Mouse (Mus musculus): ENCODE measurements around the gene Stk36.

Stk36 gene

DNA sequence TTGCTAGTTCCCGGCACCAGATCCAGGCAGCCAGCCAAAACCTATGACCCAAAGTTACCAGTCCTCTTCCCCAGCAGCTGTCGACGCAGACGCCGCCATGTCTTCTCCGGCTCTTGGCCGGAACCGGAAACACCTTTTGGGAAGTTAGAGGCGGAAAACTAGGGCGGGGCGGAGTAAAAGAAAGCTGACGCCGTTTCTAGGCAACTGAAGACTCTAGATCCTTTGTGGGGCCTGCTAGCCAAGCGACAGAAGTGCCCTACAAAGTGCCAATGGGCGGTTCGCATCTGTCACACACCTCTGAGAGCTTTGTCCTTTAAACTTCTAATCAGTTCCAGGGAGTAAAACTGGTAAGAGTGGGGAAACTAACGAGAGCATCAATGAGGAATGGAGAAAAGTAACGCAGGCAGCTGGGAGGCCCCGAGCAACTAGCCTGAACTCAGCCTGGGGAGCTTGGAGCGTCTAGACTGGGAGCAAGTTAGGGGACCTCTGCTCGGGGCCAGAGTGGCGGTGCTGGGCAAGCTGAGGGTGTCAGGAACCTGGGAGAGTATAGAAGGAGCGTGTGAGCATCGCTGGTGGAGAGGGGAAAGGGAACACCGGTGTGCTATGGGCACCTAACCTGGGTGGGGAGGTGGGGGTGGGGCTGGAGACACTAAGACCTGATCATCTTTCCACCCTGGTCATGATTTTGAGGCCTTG, at the start of gene Stk36, which contains the start of gene Rnf25:
TSS of gene Stk36 (plus strand) at position 179 of the 696 bp plus-strand sequence.
TSS of gene Rnf25 (minus strand) at position 131 of the 696 bp plus-strand sequence.
- DNase-seq (ENCODE audit: low spot score in 2 of 2) = peak; percentile 56 to 89

DNA sequence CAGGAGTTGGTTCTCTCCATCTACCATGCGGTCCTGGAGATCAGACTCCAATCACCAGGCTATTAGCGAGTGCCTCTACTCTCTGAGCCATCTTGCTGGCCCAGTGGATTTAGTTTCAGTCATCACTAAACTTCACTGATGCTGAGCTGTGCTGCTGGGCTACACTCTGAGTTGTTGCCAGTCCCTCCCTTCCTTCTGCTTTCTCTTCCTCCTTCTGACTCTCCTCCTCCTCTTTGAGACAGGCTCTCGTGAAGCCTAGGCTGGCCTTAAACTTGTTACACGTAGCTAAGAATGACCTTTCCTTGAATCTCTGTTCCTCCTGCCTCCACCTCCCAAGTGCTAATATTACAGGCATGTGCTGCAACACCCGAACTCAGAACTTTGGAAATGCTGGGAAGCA, 42.2 kb upstream of the Stk36 start:
- no peak for DNase-seq (ENCODE audit: low spot score in 2 of 2)

DNA sequence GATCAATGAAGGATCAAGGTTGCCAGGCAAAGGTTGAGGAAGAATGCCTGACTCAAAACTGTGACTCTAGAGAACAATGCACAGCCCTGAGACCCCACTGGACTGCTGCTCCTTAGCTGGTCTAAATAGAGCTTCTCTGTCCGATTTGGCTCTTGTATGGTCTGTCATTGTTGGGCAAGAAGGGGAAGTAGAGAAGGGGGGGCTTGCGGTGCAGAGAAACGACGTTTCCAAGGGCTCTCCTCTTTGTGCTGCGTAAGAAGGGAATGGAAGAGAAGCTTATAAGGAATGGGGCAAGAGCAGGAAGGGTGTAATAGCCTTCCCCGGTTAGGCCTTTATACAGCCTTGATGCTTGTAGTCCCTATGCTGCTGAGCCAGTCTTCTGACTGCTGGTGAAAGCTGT, 35.4 kb upstream of the Stk36 start:
- DNase-seq (ENCODE audit: low spot score in 2 of 2) = no peak

DNA sequence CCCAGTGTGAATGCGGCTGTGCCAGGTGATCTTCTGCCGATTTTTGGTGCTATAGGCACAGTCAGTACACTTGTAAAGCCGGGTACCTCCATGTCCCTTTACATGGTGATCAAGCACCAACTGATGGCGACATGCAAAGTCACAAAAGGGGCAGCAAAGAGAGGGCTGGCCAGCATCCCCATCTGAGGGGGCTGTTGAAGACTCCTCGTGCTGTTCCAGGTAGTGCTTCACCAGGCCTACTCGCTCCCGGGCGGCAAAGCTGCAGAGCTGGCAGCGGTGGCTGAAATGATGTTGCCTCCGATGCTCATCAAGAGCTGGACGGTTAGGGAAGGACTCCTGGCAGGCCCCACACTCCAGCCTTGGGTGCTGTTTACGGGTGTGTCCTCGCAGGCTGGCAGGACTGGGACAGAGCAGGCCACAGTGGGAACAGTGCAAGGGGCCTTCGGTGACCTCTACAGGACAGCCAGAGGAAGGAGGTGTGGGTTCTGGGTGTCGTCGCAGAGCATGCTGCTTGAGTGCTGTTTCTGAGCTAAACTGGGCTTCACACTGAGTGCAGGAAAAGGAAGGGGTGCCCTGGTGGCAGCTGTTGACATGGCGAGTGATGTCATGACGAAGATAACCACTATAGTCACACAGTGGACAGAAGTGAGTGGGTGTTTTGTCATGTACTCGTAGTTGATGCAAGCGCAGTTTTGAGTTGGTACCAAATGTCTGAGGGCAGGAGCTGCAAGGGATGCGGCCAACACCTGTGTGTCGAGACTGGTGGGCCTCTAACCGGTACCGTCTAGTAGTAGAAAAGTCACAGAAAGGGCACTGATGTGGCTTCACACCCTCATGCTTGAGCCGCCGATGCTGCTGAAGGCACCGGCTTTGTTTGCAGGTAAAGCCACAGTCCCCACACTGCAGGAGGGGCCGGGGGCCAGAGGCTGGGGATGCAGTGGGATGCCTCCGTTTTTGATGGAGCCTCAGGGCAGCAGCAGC, 31.2 kb upstream of the Stk36 start:
- DNase-seq (ENCODE audit: low spot score in 2 of 2) = no peak

DNA sequence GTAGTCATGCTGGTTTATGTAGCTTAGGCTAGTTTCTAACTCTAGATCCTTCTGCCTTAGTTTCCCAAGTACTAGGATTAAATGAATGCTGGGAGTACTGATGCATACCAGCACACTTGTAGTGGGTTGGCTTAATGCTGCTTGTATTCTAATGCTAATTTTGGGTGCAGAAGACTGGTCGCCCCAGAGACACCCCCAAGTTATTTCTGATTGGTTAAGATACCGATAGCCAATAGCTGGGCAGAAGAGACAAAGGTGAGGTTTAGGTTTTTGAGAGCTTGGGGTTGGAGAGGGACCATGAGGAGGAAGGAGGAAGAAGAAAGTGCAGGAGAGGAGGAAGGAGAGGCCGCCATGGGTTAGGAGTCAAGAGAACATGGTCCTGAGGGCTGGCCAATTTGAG, 18.6 kb upstream of the Stk36 start:
- no peak for DNase-seq (ENCODE audit: low spot score in 2 of 2)

DNA sequence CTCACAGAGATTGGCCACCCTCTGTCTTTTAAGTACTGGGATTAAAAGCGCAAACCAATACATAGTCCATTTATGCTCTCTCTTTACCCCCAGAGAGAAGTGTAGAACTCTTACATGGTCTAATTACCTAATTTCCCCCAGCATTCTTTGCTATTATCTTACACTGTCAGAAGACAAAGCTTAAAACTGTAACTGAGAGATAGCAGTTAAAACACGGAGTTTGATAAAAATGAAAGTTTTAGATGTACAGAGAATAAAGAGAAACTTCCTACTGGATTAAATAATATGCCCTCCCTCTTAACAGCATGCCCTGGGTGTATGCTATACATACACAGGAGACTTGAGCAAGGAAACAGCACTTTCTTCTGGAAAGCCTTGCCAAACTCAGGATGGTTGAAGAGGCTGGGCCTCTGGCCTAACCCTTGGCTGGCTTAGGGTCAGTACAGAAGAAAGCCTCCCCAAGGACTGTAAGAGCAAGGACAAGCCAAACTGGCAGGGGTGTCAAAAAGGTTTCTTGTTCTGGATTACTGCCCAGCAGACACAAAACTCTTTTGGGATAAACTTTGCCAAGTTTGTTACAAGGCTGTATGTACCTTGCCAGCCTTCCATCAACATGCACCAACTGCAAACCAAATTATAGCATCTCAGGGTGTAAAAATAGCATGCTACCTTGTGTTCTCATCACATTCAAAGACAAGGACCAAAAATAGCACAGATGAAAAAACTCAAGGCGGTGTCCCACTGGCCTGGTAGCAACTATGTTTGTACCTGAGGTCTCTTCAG, 16.4 kb upstream of the Stk36 start:
- DNase-seq (ENCODE audit: low spot score in 2 of 2) = no peak

DNA sequence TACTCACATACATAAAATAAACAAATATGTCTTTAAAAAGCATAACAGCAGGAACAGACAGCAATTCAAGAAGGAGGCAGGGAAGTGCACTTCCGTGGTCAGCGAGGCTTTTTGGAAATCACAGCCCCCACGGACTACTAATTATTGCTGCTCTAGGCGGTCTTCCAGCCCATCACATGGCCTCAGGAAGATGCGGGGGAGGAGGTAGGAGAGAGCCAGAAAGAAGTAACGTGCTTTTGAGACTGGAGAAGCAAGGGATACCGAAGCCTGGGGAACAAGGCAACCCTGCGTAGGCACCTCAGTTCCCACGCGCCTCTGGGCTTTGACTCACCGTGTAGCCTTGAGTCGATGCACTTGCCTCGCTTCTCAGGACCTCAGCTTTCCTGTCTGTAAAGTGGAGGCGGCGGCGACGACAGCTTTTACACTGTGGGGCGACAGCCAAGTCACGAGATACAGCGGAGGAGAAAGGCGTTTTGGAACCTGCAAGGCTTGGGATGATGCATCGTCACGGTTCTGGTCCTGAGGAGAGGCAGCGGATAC, 13.9 kb upstream of the Stk36 start:
- DNase-seq (ENCODE audit: low spot score in 2 of 2) = peak in 1 of 2 experiments; percentile 86

DNA sequence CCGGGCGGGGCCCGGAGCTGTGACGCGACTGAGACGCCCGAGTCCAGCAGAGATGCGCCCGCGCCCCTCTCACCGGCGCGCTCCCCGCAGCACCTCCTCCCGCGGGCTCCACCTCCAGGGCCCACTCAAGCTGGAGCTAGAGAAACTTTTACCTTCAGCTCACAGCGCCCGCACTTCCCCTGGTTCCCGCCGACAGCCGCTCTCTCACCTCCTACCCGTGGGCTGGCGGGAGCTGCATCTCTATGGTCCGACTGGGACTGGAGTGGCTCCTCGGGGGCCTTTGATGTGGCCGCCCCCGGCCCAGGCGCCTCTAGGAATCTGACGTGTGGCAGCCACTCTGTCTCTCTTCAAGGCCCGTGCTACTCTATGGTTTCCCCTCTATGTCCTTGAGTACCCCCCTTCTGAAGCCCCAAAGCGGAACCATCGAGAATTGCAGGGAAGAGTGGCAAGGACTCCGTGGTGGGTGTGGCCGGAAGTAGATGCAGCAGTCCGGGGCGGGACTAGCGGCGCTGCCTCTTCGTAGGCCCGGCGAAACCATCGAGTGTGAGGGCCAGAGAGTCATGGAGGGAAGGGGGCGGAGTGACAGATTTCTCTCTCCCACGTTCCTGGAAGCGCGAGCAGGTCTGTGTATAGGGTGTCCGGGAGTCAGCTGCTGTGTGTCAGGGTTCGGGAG, 13.3 kb upstream of the Stk36 start, which contains the start of the genes Zfp142 and Bcs1l:
TSS of gene Zfp142 (minus strand) at position 474 of the 673 bp plus-strand sequence.
TSS of gene Bcs1l (plus strand) at position 517 of the 673 bp plus-strand sequence.
- peak; percentile 98 to 99 for DNase-seq (ENCODE audit: low spot score in 2 of 2)

DNA sequence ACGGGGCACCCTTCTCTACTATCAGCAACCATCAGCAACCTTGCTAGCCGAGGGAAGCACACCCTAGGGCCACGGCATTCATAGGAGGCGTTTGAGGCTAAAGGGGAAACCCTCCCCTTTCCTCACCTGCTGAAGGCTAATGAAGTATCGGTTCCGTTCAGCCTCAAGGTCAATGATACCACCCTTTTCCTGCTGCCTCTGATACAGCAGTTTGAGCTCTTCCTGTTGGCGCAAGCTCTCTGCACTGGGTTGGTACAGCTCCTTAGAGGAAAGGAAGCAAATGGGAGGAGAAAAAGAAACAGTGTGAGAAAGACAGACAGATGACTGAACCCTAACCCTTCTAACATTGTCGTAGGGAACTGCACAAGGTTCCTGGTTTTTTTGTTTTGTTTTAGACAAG, 6.8 kb upstream of the Stk36 start:
- DNase-seq (ENCODE audit: low spot score in 2 of 2) = no peak

DNA sequence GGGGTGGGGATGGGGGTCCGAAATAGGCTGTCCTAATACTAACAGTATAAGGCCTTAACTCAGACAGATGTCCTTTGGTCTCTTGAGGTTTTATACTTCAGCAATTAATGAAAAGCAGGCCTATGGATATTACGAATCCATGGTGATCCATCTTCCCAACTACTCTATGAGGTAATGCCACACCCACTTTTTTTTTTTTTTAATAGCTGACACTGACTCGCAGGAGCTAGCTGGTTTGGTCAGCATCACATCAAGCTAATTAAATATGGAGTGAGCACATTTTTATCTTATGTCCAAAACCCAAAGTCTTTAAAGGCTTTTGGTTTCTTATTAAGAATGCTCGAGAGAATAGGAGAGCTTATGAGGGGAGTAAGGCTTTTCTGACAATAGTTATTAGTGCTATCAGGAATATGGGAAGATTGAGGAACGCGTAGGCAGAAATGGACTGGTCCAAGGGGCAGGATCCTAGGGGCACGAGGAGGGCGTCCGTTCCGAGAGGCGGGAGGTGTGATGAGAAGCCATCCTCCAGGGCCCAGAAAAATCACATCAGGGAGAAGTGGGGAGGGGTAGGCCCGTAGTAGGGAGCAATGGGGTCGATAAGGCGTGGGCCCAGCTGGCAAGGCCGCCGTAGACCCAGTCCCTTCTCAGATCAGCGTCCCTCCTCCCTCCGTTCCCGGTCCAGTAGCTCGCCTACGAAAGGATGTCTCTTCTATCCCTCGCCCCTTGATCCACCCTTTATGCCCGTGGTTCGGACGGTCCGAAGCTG, 561 bp upstream of the Stk36 start:
- no peak for DNase-seq (ENCODE audit: low spot score in 2 of 2)

DNA sequence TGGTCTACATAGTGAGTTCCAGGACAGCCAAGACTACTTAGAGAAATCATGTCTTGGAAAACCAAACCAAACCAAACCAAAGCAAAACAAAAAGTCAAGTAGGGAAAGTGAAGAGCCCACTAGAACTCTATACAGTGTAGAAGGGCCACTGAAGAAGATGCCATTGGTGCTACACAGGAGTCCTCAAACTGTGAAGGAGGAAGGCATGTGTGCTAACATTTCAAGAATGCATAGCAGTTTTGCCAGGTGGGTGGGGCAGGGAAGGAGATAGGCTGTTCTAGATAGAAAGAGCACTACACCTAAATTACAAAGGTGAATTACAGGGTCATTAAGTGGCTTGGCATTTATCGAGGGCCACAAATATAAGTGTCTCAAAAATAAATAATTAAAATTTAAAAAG, 22.9 kb downstream of the Stk36 start:
- DNase-seq (ENCODE audit: low spot score in 2 of 2) = no peak

DNA sequence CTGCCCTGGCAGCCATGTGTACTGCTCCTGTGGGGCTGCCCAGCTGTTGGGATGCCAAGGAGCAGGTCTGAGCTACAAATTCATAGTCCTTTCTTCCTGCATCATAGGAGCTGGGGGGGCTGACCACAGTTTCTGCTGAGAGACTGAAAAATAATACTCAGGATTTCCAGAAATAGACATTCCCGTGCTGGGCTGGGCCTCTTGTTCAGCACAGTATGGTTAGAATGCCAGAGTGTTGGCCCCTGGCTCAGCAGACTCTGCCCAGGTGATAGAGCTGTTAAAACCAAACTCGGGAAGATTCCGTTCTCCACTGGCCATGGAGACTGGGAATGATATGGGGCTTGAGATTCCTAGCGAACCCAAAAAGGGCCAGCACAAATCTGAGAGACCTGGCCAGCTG, 24.8 kb downstream of the Stk36 start:
- no peak for DNase-seq (ENCODE audit: low spot score in 2 of 2)

DNA sequence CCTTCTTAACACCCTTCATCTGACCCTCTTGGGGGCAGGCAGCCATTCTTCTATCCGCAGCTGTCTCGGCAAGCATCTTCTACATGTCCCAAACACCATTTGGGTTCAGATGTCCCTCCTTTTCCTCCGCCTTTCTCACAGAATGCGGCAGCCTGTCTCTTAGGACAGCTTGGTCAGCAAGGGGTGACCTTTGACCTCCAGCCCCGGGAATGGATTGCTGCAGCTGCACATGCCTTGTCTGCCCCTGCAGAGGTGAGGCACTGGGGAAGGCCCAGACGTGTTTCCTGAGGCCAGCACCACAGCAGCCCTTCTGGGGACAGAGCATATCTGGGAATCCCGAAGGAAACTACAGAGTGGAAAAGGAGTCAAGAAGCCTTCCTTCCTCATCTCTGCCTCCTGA, 26.8 kb downstream of the Stk36 start:
- DNase-seq (ENCODE audit: low spot score in 2 of 2) = no peak

DNA sequence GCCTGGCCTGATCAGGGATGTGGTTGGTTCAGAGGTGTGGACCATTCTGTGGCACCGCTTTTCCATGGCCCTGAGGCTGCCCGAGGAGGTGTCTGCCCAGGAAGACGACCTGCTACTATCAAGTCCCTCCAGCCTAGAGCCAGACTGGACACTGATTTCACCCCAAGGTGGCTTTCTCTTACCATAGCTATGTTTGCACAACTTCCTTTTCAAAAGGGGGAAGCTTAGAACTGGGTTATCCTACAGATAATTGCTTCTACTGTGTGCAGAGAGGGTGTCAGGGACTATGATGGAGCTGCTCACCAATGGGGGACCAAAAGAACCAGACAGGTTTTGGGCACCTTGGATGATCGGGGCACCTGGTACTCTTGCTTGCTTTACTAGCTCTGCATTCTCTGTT, 31.5 kb downstream of the Stk36 start:
- DNase-seq (ENCODE audit: low spot score in 2 of 2) = no peak

DNA sequence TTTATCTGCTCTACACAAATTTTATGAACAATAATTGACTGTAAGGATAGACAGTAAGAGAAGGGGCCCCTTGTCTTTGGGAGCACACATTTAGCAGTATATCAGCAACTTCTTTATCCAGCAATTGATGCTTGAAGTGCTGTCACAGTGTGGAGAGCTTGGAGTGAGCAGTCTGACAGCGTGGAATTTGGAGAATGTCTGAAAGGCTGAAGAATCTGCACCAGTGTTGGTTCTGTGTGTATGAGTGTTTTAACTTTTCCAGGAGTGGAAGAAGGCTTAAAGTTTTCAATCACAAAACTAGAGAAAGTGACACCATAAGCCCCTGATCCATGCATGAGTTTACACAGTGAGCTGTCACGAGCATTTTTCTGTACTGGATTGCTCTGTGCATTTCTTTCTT, 42.3 kb downstream of the Stk36 start:
- DNase-seq (ENCODE audit: low spot score in 2 of 2) = no peak

DNA sequence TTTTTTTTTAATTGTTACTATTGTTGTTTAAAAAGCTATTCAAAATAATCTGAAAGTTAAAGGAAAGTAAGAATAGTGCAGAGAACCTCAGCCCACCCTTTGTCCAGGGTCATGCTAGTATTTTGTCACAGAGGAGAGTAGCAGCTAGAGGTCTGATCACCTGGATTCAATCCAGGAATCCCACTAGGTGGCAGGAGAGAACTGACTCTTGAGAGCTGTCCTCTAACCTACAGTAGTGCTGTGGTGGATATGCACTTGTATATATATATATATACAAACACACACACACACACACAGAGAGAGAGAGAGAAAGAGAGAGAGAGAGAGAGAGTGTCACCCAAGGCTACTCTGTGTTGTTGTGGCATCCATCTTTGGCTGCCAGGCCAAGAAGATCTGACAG, 42.7 kb downstream of the Stk36 start:
- no peak for DNase-seq (ENCODE audit: low spot score in 2 of 2)

DNA sequence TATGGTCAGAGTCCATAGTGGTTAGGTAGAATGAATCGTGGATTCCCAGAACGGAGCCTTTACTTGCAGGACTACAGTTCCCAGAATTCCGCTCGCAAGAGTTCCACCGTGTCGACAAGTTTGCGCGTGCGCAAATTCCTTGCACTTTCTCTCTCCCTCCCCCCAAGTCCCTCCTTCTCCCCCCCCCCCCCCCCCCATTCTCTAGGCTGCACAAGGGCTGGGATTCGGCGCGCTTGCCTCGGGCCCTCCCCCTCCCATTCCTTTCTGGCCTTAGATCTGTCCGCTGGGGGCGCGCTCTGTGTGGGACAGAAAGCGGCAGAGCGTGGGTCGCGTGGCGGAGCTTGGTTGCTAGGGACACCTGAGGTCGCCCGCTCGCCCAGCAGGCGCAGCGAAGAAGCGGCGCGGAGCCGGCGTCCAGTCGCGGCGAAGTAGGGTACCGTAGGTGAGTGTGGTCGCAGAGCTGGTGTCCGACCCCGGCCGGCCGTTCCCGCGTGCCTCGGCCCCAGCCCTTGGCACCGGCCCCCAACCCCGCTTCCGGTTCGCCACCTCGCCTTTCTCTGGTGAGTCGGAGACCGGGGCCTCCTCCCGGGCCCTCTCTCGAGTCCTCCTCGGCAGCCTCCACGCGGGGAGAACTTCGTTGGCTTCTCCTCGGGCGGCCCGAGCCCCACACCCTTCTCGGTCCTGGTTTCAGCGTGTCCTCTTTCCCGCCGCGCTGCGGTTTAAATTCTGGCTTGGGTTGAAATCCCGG, 60.4 kb downstream of the Stk36 start, which contains the start of gene Ttll4:
TSS of gene Ttll4 (plus strand) at position 298 of the 748 bp plus-strand sequence.
- peak; percentile 82 to 93 for DNase-seq (ENCODE audit: low spot score in 2 of 2)

DNA sequence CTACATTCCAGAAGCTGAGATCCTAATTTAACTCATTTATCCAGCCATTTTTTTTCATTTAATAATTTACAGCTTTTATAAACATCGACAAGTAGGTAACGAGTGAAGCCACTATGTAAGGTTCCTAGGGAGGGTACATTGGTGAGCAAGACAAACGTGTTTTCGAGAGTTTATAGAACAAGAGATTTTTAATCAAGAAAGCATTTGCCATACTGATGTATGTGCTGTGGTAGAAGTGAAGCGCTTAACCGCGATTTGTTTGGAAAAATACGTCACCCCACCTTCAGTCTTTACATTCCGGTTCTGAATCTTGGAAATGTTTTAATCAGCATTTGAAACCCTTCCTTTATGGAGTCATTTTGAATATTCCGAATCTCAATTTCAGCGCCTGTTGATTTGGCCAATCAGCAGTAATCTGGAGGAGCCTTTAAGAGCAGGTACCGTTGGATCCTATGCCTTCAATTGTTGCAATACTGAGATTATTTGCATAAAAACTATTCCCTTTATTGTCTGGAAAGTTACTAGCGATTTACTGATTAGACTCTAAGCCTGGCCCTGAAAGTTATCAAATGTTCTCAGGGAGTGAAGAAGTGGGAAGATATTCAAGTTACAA, 61.1 kb downstream of the Stk36 start:
- DNase-seq (ENCODE audit: low spot score in 2 of 2) = no peak

DNA sequence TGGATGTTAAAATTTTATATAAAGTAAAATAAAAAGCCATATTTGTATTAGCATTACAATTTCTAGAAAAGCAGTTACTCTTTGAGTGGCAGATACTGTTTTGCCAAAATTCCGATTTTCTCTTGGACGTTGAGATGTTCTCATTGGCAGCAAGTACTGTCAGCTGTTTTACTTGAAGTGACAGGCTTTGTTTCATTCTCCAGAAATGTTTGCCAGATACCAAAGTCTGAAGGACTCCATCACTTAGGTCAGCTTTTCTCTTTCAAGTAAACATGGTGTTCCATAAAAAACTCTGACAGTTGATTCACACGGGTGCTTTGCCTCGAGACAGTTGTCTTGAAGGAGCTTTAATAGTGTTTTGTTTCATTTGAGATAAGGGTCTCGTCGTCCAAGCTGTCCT, 63.9 kb downstream of the Stk36 start:
- DNase-seq (ENCODE audit: low spot score in 2 of 2) = no peak
